Mouse (Mus musculus) monocyte, adult 5-6 weeks (primary cell): ENCODE measurements around the gene Tlcd1. TPM values are rescaled to one million over a fixed set of nuclear protein-coding genes. Genes with fewer than 3 reads are reported as not detected.
A peak's percentile ranks its signal among the peaks of the same experiment; 100 is the strongest.

Experiments
- ATAC-seq: fragments of 153-309, 156-312 bp; replicated peaks from 2 replicates; pipeline ENCODE4 v1.8.0; 2017; ENCODE audit warnings: mild to moderate bottlenecking; ENCODE audit not compliant: low TSS enrichment, insufficient number of reproducible peaks, severe bottlenecking, poor library complexity, low FRiP score
- total RNA-seq: library from RNA; stranded (forward); fragments of 200-1000, 200-491, 200-594 nt; gene quantifications from 3 replicates; pipeline ENCODE4 v1.2.3, GENCODE M21; 2017

The Tlcd1 gene
- total RNA-seq, 1 experiment from 2014 or later, result 2.5 TPM

DNA sequence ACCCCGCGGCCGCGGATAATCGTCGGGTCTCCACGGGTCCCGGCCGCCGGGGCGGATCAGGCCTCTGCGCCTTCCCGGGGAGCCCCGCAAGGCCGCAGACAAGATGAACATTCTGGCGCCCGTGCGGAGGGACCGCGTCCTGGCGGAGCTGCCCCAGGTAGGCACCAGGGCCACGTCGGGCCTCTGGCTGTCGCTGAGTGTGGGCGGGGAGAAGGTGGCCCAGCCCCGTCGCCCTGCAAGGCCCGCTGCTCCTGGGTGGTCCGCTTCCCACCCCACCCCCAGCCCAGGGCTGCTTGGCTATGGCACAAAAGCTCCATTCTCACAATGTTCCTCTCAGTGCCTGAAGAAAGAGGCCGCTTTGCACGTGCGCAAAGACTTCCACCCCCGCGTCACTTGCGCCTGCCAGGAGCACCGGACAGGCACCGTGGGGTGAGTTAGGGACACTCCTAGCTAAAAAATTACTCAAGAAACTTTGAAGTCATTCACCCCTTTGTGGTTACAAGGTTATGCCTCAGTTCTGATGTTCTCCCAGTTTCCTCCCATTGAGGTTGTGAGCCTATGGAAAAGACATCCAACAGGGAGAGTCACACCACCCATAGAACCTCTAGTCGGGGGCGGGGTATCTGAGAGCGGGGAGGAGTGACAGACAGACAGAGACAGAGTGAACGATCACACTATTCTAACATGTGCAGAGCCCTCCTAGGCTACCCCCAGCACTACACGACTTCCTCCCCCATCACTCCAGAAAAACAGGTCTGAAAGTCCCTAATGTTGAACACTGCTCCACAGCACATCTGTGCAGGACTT lies 12.9 kb downstream of the Tlcd1 start:
- no peak for ATAC-seq

DNA sequence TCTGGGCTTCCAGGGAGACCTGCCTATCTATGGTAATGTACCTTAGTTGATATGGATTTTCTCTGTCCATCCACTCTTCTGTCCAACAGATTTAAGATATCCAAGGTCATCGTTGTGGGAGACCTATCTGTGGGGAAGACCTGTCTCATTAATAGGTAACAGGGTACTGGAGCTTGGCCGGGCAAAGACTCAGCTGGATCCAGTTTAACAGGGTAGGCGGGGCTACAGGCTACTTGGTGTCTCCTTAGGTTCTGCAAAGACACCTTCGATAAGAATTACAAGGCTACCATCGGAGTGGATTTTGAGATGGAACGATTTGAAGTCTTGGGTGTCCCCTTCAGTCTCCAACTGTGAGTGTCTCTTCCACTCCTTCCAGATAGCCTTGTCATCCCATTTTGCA lies 13.5 kb downstream of the Tlcd1 start:
- ATAC-seq, result no peak

DNA sequence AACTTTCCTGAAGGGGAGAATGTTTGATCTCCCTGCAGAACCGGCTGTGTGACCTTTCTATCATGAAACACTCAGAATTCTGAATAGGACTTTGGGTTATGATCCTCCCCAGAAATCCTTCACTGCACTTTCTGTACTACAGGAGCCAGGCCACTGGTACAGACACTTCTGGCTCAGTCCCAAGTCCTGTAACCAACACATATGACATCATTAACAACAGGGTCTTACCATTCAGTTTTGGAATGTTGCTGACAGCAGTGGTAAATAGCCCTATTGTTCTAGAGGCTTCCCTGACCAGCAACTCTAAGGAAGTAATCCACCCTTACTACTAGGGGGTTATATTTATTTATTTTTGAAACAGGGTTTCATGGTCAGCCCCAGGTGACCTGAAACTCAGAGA lies 16.6 kb downstream of the Tlcd1 start, which contains the start of gene Proca1:
TSS of gene Proca1 (plus strand) at position 280 of the 400 bp plus-strand sequence.
- ATAC-seq, result no peak

DNA sequence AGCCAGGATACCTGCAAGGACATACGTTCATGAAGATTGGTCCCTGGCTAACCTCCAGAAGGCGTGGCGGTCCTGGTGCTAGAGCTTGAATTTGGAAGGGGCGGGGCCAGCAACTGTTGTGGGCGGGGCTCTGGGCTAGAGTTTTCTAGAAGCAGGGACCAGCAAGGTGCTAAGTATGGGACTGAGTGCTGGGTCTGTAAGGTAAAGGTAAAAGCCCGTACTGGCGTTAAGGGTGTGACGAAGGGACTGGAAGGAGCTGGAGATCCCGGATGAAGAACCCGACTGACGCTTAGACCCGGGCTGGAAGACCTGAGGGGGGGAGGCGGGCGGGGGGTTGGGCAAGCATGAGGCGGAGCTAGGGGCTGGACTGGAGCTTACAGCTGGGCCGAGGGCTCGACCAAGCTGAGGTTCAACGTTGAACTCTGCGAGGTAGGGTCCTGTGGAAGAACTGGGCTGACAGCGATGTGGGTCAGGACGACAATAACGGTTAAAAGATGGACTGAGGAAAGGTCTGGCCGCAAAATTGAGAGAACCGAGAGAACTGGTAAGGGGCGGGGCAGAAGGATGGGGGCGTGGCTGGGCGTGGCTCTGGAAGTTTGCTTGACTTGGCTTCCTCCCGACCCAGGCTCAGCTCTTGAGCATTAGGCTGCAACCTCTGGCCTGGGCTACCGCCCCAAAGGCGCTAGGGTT lies 18.0 kb downstream of the Tlcd1 start:
- ATAC-seq, result peak; percentile 59

DNA sequence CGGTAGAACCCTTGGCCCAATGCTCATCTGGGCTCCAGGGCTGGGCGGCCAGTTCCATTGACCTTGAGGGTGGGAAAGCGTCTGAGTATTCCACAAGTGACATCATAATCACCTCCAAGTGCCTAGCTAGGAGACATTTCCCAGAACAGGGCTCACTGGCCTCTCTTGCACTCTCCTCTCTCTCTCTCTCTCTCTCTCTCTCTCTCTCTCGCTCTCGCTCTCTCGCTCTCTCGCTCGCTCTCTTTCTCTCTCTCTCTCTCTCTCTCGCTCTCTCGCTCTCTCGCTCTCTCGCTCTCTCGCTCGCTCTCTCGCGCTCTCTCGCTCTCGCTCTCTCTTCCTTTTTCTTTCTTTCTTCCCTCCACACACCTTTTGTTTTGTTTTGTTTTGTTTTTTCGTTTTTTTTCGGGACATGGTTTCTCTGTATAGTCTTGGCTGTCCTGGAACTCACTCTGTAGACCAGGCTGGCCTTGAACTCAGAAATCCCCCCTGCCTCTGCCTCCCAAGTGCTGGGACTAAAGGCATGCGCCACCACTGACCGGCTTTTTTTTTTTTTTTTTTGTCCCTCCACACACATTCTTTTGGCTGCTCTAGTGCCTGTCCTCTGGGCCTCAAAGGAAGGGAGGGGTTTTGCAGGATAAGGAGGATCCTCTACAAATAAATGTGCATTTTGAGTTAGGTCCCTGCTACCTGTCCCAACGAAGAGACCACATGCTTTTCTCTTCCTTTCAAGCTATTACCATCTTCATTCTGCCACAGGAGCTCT lies 18.8 kb downstream of the Tlcd1 start:
- ATAC-seq, result no peak

DNA sequence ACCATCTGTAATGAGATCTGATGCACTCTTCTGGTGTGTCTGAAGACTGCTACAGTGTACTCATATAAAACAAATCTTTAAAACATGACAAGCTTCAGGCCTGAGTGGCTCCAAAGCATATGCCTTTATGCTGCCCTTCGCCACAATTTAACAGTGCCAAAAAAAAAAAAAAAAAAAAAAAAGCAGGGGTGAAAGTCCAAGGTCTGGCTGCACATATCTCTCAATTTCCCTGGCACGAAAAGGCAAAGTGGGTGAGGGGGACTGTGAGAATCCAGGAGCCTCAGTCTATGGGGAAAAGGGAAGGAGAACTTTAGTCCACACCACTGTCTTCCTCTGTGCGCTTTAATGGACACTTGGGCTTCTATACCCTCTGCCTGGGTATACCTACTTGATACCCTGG lies 25.9 kb downstream of the Tlcd1 start:
- ATAC-seq, result no peak

DNA sequence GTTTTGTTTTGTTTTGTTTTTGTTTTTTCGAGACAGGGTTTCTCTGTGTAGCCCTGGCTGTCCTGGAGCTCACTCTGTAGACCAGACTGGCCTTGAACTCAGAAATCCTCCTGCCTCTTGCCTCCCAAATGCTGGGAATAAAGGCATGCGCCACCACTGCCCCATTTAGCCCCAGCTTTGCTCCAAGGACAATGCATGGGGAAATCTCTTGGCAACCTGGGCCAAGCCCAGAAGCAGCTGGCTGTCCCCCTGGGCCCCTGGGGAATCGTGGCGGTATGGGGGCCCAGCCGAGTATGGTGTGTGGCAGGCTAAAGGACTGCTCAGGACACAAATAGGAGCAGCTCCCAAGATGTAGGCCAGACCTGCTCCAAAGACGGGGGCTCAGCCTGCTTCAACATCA lies 27.8 kb downstream of the Tlcd1 start:
- ATAC-seq, result no peak

DNA sequence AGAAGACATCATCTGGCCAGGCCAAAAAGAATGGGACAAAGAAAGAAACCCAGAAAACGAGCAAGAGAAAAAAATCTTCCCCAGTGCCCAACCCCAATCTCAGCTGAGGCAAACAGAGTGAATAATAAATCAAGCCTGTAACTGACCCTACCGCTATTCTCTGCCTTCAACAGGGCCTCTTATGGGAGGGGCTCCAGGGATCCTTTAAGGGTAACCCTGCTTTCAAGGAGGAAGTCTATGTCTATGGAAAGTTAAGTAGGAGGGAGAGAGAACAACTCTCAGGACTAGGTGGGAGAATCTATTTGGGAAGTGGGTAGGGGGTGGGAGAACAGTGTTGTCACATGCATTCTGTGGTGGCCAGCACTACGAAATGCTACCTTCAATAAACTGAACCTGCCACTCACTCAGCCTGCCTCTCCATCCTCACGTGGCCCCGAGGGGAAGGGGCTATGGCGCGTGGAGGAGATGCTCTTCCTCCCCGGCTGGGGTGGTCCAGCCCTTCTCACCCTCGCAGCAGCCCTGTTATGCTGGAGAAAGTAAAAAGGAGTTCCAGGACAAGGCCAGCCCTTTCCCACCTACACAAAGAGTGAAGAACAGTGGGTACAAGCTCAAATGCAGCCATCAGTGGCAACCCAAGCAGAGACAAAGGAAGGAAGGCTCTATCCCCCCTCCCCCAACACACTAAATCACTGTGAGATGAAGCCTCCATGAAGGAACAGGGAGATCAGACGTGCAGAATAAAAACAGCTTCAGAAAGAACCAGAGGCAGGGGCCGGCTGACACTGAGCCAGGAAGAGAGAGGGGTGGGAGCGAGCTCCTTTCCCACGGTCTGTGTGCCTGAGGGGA lies 29.1 kb downstream of the Tlcd1 start:
- no peak for ATAC-seq

DNA sequence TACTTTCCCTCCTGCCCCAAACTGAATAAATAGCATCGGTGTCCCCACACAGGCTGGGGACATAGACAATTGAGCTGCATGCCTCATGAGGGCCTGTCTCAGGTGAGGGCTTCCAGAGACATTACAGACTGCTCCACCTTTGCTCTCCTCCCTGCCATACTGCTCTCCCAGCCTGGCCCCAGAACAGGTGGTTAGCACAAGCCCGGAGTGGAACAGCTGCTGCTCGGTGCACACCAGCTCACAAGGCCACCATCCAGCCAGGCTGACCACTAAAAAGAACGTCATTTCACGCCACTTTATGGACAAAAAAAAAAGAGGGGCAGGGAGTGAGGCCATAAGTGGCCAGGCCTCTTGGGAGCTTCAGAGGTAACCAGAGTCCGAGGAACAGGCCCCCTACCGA lies 30.7 kb downstream of the Tlcd1 start:
- no peak for ATAC-seq

DNA sequence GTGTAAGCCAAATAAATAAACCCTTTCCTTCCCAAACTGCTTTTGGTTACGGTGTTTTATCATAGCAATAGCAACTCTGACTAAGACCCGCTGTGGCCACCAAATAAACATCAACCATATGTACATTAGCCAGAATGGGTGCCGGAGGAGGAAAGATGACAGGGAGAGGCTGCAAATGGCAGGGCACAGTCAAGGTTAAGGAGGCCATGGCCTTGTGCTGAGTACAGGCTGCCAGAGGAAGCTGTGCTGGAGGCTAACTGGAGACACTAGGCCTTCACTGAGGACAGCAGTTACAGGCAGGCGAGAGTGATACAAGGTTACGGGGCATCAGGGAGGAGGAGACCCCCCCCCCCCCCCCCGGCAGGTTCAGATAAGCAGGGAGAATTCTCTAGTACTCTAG lies 33.4 kb downstream of the Tlcd1 start:
- no peak for ATAC-seq

DNA sequence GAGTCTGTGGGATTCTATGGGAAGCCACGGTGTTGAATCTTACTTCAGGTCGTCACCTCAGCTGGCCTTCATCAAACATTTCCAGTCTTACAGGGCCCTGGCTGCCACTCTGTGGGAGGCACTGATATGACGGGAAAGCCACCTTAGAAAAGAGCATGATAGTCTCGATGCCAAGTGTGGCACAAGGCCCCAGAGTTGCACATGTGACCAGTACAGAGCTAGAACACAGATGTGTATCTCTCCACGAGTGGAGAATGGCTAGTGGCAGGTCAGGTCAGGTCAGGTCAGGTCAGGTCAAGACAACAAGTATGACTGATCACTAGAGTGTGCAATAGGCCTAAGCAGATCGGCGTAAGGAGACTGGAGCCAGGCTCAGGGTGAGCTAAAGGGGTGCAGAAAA lies 34.1 kb downstream of the Tlcd1 start:
- ATAC-seq, result no peak

DNA sequence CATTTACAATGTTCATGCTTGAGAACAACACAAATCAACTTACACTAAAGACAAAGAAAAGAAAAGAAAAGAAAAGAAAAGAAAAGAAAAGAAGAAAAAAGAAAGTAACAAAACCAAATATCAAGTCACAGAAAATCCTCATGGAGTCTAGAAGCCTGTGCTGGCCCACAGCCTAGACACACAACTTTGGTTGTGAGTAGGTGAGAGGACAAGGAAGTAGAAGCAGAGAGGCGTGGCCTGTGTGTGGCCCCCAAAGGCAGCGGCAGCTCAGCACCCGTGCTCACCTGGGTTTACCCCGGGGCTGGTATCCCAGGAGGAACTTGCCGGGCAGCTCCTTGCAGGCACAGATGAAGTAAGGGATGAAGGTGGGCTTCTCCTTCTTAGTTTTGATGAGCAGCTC lies 35.0 kb downstream of the Tlcd1 start:
- ATAC-seq, result no peak

DNA sequence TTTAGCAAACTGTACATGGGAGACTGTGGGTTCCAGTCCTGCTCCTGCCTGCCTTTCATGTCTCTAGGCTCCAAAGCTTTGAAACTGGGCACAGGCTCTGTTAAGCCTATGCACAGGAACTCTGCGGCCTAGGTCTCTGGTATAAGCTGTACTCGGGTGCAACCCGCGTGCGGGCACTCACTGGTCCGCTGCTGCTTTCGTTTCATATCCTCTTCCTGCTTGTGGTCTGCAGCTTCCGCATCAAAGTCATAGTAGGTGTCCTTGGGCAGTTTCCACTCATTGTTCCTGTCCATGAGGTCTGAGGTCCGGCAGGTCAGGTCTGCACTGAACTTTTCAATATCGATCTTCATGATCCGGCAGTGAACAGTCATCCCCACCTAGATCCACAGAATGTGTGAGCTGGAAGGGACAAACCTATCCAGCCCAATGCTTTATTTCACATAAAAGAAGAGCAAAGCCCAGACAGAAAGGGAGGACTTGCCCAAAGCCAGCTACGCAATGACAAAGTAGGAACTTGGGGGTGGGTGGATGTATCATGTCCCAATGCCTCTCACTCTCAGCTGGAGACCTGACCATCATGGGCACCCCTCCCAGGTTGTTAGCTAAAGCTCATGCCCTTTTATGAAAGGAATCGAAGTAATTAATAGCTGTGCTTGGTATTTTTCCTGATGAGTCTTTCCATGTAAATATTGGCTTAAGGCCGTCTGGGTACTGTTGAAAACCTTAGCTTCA lies 36.7 kb downstream of the Tlcd1 start:
- peak; percentile 88 for ATAC-seq

DNA sequence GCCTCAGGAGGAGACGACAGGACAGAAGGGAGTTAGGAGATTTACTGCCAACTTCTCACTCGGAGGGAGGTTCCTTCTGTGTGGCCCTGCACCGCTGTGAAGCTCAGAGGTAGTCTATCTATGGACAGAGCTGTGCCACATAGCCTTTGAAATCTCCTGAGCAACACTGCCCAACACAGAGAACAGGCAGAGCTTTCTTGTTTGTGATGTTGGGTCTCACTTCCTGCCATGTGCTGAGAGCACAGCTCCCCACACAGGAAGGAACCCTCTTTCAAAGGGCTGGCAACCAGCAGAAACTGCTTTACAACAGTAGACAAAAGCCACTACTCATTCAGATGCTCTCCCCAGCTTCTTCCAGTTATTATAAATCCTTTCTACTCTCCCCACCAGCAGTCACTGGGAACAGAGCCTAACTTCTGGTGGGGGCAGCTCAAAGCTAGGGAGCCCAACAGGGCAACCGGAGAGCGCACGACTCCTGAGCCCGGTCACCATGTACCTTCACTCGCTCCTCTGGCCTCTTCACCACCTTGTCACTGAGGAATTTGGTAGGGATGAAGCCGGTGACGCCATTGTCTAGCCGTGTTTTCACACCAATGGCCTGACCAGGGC lies 39.3 kb downstream of the Tlcd1 start:
- ATAC-seq, result no peak

DNA sequence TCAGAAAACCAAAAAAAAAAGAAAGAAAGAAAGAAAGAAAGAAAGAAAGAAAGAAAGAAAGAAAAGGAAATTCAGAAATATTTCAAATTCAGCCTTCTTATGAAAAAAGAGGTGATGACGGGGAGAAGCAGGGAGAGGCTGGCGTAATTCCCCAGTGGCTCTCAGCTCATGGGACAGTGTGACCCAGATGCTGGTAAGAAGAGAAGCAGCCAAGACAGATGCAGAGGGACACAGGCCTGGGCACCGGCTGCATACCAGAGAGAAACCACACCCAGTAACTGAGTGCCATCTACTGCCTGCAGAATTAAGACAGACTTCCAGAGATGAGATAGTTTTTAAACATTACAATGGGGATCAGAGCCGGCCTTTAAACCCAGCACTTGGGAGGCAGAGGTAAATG lies 47.1 kb downstream of the Tlcd1 start:
- ATAC-seq, result no peak
